Mouse (Mus musculus) bone marrow macrophage, adult 2 months (primary cell): Measurements from ENCODE around the gene Git2. TPM values are rescaled to one million over a fixed set of nuclear protein-coding genes. Genes with fewer than 3 reads are reported as not detected.

Experiments used
- H3K27ac ChIP-seq: 2 replicates; pipeline ENCODE4 v1.5.1; 2012; ENCODE audit warnings: low read depth, low read length; ENCODE audit not compliant: insufficient read depth
- H3K4me1 ChIP-seq: 2 replicates; pipeline ENCODE4 v1.6.1; 2012; ENCODE audit warnings: low read length; ENCODE audit not compliant: control insufficient read depth, insufficient read depth
- H3K4me3 ChIP-seq: 2 replicates; pipeline ENCODE4 v1.5.1; 2012; ENCODE audit warnings: mild to moderate bottlenecking, low read length, moderate library complexity; ENCODE audit not compliant: insufficient read depth
- CTCF ChIP-seq: IDR thresholded peaks from 2 replicates; pipeline ENCODE4 v1.5.1; 2012; ENCODE audit warnings: low read depth, mild to moderate bottlenecking, low read length, moderate library complexity
- POLR2A ChIP-seq: IDR thresholded peaks from 2 replicates; pipeline ENCODE4 v1.6.1; 2012; ENCODE audit warnings: mild to moderate bottlenecking, low read depth, low read length, borderline replicate concordance
- polyA plus RNA-seq: library from polyadenylated mRNA; stranded (reverse); fragments of >200 nt; gene quantifications from 2 replicates; pipeline ENCODE4 v1.2.4, GENCODE M21; 2012; ENCODE audit not compliant: missing spikeins, insufficient read depth, insufficient read length

The Git2 gene
- polyA plus RNA-seq, 1 experiment: 111 TPM

DNA sequence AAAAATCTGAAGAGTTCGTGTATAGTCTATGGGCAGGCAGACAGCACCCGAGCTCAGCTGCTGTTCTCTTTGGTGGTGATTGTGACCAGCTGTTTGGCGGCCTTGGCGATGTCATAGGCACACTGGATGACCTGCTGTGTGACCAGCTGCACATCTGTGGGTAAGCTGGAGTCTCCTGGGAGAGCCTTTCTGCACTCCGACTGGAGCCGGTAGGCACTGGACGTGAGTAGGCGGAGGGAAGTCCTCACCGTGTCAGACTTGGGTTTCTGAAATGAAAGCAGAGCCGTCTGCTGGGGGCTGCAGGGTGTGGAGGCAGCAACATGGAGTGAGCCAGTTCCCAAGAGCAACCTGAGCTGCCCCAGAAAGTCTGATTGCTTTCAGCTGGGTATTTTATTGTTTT lies 45.2 kb downstream of the Git2 start:
- Histone ChIP-seq H3K27ac (no peak overlapping the region), H3K4me1 (no peaks in the 10 kb centered on the region), H3K4me3 (no peak overlapping the region)
- no peak for TF ChIP-seq CTCF
- TF ChIP-seq POLR2A: no peak

DNA sequence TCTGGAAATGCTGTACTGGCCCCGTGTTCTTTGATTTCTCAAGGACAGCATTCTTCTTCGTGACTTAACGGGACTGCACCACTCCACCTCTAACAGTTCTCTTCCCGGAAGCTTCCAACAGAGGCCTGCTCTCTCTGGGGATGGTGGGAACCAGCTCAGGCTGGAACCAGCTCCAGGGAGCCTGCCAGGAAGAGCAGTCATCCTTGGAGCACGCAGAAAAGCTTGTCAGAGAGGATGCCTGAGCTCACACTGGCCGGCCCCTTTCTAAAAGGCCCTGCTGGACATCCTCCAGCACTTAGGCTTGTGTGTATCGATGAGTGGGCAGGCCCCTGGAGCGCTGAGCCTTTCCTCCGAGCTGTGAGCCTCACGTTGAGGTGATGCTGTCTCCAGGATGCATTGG lies 47.2 kb downstream of the Git2 start:
- Histone ChIP-seq H3K4me3 (no peak overlapping the region), H3K4me1 (no peaks in the 10 kb centered on the region), H3K27ac (no peak overlapping the region)
- TF ChIP-seq POLR2A (no peak), CTCF (no peak)

DNA sequence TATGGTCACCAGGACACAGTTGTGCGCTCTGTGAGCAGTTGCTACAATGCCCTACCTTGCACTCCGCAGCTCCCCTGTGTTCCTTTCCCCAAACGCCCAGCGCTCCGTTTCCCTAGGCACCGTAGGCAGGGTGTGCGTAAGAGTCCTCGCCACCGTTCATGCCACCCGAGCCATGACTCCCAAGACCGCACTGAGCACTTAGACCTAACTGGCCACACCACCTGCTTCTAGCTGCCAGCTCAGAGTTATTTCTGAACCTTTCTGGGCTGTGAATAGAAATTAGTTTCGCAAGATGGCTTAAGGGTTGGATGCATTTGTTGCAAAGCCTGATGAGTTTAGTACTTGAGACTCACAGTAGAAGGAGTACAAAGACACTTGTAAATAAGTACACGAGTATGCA lies 52.5 kb downstream of the Git2 start:
- Histone ChIP-seq H3K4me1 (peaks cover 8% of the 10 kb centered on the region), H3K27ac (no peak overlapping the region), H3K4me3 (no peak overlapping the region)
- no peak for TF ChIP-seq CTCF
- no peak for TF ChIP-seq POLR2A

DNA sequence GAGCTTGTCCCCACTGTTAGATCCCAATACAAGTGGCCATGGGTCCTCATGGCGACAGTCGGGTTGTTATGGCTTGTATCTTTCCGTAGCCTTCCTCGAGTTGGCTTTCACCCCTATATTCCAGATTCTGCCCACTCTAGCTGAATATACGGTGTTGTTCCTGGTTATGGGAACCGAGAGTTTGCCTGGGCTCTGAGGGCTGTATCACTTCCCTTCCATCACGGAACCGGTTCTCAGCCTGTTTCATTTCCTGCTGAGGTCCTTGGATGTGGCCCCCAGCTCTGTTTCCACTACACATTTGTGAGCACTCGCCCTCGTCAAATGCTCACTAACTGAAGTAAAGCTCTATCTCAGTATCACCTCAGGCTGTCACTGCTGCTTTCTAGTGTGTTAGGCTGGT lies 53.3 kb downstream of the Git2 start:
- H3K4me3 ChIP-seq: no peak overlapping the region
- peaks cover 8% of the 10 kb centered on the region for H3K4me1 ChIP-seq
- no peak for TF ChIP-seq POLR2A
- TF ChIP-seq CTCF: no peak
- no peak overlapping the region for H3K27ac ChIP-seq

DNA sequence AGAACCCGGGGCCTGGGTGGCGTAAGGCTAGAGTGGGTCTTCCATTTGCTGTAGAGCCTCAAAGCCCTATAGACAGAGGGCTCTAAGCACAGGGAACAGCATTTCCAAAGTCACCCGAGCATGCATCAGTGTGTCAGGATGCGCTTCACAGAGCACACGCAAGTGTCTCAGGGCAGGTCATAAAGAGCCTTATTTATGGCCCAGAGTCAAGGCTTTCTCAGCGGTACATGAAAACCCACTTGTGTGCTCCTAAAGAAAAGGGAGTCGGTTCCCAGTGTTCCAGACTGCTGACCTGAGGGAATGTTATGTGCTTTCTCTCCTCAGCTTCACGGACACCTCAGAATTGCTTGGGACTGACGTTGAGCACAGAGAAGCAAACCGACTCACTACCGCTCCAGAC lies 54.5 kb downstream of the Git2 start:
- Histone ChIP-seq H3K4me3 (no peak overlapping the region), H3K4me1 (peaks cover 8% of the 10 kb centered on the region), H3K27ac (no peak overlapping the region)
- TF ChIP-seq POLR2A: no peak
- TF ChIP-seq CTCF: no peak

DNA sequence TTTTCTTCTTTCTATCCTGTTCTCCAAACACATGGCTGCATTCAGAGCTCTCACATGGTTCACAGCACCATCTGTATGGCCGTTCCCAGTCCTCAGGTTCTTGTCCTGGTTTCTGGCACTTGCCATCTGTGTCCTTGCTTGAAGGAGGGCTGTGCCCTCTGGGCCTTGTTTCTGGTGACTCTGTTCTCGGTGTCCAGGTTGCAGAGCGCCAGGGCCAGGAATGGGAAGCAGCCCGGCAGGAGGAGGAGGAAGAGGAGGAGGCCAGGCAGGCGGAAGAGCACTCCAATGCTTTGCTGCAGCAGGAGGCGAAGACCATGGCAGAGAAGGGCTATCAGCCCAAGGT lies 55.4 kb downstream of the Git2 start:
- no peak overlapping the region for H3K27ac ChIP-seq
- peaks cover 8% of the 10 kb centered on the region for H3K4me1 ChIP-seq
- TF ChIP-seq POLR2A: no peak
- TF ChIP-seq CTCF: no peak
- H3K4me3 ChIP-seq: no peak overlapping the region

DNA sequence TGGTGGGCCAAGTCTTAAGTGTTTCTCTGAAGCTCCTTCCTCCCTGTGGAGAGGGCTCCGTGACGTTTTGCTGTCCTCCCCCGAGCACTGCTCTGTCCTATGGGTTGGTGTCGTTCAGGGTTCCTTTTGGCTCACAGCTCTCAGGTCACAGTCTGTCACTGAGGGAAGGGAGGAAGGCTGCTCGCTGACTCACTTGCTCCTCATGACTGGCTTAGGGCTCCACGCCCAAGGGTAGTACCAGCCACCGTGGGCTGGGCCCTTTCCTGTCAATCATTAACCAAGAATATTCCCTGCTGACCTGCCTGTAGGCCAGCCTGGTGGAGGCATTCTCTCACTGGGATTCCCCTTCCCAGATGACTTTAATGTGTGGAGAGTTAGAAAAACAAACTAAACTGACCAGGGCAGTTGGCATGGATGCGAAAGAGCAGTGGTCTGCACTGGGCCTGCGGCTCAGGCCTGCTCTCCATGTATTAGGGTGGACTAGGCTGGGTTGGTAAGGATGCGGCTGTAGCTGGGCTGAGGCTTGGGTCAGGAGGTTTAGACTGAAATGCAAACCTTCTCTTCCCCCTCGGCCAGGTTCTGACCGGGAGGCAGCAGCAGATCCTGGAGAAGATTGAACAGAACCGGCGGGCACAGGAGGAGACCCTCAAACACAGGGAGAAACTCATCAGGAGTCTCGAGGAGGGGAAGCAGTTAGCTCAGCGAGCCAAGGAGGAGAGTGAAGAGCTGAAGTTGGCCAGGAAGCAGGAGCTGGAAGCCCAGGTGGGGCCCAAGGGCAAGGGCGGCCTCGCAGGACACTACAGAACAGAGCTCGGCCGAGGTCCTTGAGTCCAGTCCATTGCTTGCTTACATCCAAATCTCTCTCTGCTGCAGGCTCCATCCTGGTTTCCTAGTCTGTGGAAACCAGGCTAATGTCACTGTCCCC lies 56.1 kb downstream of the Git2 start:
- H3K4me3 ChIP-seq: no peak overlapping the region
- no peak for TF ChIP-seq CTCF
- no peak for TF ChIP-seq POLR2A
- no peak overlapping the region for H3K27ac ChIP-seq
- H3K4me1 ChIP-seq: peaks cover 8% of the 10 kb centered on the region

DNA sequence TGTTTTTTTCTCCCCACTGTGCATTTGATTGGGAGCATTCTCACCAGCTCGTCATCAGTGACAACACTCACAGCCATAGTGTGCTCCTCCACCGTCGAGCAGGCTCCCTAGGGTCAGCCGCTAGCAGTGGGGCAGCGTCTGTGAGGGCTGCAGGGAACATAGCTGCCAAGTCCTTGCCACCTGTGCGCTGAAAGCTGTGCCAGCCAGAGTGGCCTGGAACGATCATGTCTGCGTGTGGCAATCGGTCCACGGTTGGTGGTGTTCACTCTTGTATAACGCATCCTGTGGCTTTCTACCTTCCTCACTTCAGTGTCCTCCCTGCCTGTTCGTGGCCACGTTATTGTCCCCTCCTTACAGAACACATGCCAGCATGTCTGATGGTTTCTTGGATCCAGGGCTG lies 56.8 kb downstream of the Git2 start:
- Histone ChIP-seq H3K27ac (no peak overlapping the region), H3K4me1 (peaks cover 8% of the 10 kb centered on the region), H3K4me3 (no peak overlapping the region)
- no peak for TF ChIP-seq POLR2A
- no peak for TF ChIP-seq CTCF

DNA sequence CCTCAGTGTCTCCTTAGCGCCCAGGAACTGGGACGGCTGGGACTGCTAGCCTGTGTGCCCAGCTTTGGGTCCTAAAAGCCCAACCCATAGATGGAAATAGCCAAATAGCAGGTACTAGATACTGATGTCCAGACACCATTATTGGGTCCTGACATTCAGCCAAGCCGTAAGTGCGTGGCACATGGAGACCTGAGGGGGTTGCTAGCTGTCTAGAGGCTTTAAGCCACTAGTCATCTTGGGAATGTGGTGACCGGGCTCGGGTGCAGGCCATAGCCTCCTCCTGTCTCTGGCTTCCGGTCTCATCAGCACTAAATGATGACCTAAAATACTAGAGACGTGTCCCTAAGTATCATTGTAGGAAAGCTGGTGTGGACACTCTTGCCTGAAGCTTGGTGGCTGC lies 57.4 kb downstream of the Git2 start:
- TF ChIP-seq POLR2A: no peak
- TF ChIP-seq CTCF: no peak
- Histone ChIP-seq H3K4me3 (no peak overlapping the region), H3K27ac (no peak overlapping the region), H3K4me1 (peaks cover 8% of the 10 kb centered on the region)

DNA sequence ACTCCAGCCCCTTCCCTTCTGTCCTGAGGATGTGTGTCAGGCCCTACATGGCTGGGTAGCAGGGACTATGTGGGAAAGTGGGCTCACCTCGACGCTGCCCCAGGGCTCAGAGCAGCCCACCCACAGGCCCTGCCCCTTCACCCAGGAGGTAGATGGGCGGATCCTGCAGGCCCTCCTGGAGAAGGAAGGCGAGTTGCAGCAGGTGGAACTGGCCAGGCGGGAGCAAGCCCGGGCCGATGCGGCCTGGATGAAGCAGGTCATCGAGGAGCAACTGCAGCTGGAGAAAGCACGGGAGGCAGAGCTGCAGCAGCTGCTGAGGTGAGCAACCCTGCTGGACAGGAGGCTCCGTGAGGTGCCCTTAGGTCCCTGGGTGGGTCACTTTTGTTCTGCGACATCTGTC lies 58.0 kb downstream of the Git2 start:
- TF ChIP-seq POLR2A (no peak), CTCF (no peak)
- Histone ChIP-seq H3K4me1 (peaks cover 6% of the 10 kb centered on the region), H3K27ac (no peak overlapping the region), H3K4me3 (no peak overlapping the region)
